Mouse (Mus musculus): Measurements from ENCODE around the gene Mak.

- no peak for TF ChIP-seq CTCF (IDR thresholded peaks at IDR 0.05; ENCODE audit: low read depth, low read length)
- TF ChIP-seq POLR2A (IDR thresholded peaks at IDR 0.05; ENCODE audit: extremely low read depth, insufficient read depth, low read length), result no peak
Observed at GRCm38 (mm10) chr13:41067618-41068017, 11.9 kb downstream of the Mak start.
